Comparison of ENCODE assay signal across 15 mouse cellular contexts in genomic region chr1:132537736-132538135, GRCm38 (mm10). TPM values are rescaled to one million over a fixed set of nuclear protein-coding genes. Genes with fewer than 3 reads are reported as not detected.
A peak's percentile ranks its signal among the peaks of the same experiment; 100 is the strongest.
DNase-seq lines count a peak whose midpoint lies in the region; ATAC-seq and TF ChIP-seq lines count a peak whose summit lies in the region.
"Had no signal": no experiment of that assay in that cellular context is flagged by ENCODE, and none has a peak within 500 bp of the region (broad histone marks: within the 10 kb centered on the region; RNA-seq: fewer than 3 reads in every experiment).

No protein-coding gene starts in this region.

- DNase-seq in frontal cortex, postnatal 10 days (ENCODE audit: low spot score in 2 of 2) = no peak
- DNase-seq in lung, embryonic 14.5 days = no peak
- no peak for DNase-seq in lung, postnatal 36 days
- DNase-seq in cerebellum, adult 2 months = peak; percentile 88 to 94
- DNase-seq in limb, embryonic 10.5 days (ENCODE audit: low spot score) = peak; percentile 23
- no peak for DNase-seq in testis, postnatal 14 days (ENCODE audit: low spot score)
- DNase-seq in lung, postnatal 10 days = no peak
- DNase-seq: adrenal gland, postnatal 14 days; kidney, postnatal 10 days; retina, postnatal 1 day had no signal

- H3K27ac ChIP-seq in lung, embryonic 14.5 days (ENCODE audit: low read depth) = peak overlapping the region; percentile 48; the same call in 1 of the 2 replicates
- H3K27ac ChIP-seq in cerebellum, adult 2 months (ENCODE audit: insufficient read depth, low read length) = peak overlapping the region; percentile 91
- H3K27ac ChIP-seq in limb, embryonic 10.5 days = no peak overlapping the region
- H3K27ac ChIP-seq: liver, embryonic 15.5 days; macrophage had no signal

- TF ChIP-seq POLR2A in cerebellum, adult 2 months (IDR thresholded peaks at IDR 0.05; ENCODE audit: borderline replicate concordance, insufficient read depth, low read length) = peak; percentile 23; the same call in 1 of the 2 replicates

- 77% methylated on average over 5 of the region's 5 CpGs for WGBS in lung, embryonic 14.5 days
- WGBS in cerebellum, adult 2 months = 16% methylated on average over 5 of the region's 5 CpGs
- 72% methylated on average over 5 of the region's 5 CpGs for WGBS in limb, embryonic 10.5 days

- H3K36me3 ChIP-seq in lung, embryonic 14.5 days (ENCODE audit: insufficient read depth) = no peaks in the 10 kb centered on the region
- no peaks in the 10 kb centered on the region for H3K36me3 ChIP-seq in limb, embryonic 10.5 days
- H3K36me3 ChIP-seq: liver, embryonic 15.5 days had no signal

- peaks cover 18% of the 10 kb centered on the region; the same call in 1 of the 2 replicates for H3K4me1 ChIP-seq in lung, embryonic 14.5 days (ENCODE audit: insufficient read depth)
- H3K4me1 ChIP-seq in cerebellum, adult 2 months (ENCODE audit: control insufficient read depth, insufficient read depth, low read length) = peaks cover 59% of the 10 kb centered on the region
- H3K4me1 ChIP-seq in limb, embryonic 10.5 days = peaks cover 53% of the 10 kb centered on the region
- H3K4me1 ChIP-seq: liver, embryonic 15.5 days had no signal

- 0 out of 2 replicates have a peak, but pooled peaks have one; percentile 21 for ATAC-seq in frontal cortex, adult (ENCODE audit: low TSS enrichment)
- no peak for ATAC-seq in lung, embryonic 14.5 days (ENCODE audit: insufficient read depth)
- ATAC-seq: inflammation-experienced regulatory T-cells, adult 6 months had no signal

- H3K9ac ChIP-seq in lung, embryonic 14.5 days = no peak overlapping the region
- H3K9ac ChIP-seq: liver, embryonic 15.5 days had no signal

- peaks cover 31% of the 10 kb centered on the region for H3K27me3 ChIP-seq in lung, embryonic 14.5 days (ENCODE audit: insufficient read depth, low read length)
- H3K27me3 ChIP-seq in cerebellum, adult 2 months (ENCODE audit: control insufficient read depth, insufficient read depth, low read length) = no peaks in the 10 kb centered on the region
- H3K27me3 ChIP-seq in limb, embryonic 10.5 days (ENCODE audit: low read depth, poor library complexity, severe bottlenecking) = peaks cover 94% of the 10 kb centered on the region

- no peak overlapping the region for H3K4me2 ChIP-seq in lung, embryonic 14.5 days
- H3K4me2 ChIP-seq: liver, embryonic 15.5 days had no signal

- H3K4me3 ChIP-seq in lung, embryonic 14.5 days (ENCODE audit: low read depth, low read length) = no peak overlapping the region
- peak overlapping the region; percentile 20 for H3K4me3 ChIP-seq in cerebellum, adult 2 months (replicated peaks; ENCODE audit: insufficient read depth, low read depth, low read length)
- H3K4me3 ChIP-seq in limb, embryonic 10.5 days = no peak overlapping the region
- H3K4me3 ChIP-seq: liver, embryonic 15.5 days; myocyte had no signal

- TF ChIP-seq CTCF in lung, embryonic 14.5 days (IDR thresholded peaks at IDR 0.05; ENCODE audit: low read depth) = no peak
- TF ChIP-seq CTCF in cerebellum, adult 2 months (IDR thresholded peaks at IDR 0.05; ENCODE audit: borderline replicate concordance, insufficient read depth, low read depth, low read length) = no peak

- H3K9me3 ChIP-seq in lung, embryonic 14.5 days (ENCODE audit: low read depth, low read length) = no peaks in the 10 kb centered on the region
- H3K9me3 ChIP-seq in limb, embryonic 10.5 days (replicated peaks) = no peaks in the 10 kb centered on the region
- H3K9me3 ChIP-seq: liver, embryonic 15.5 days had no signal

RNA-seq across cellular contexts. Expression of gene Cntn2, which starts 5.3 kb away (rescaled TPM):
- 0.65 and 0.72 TPM in 2 replicates for polyA plus RNA-seq in lung, embryonic 14.5 days (2014; fragmentation: Nextera tagmentation; extraction: Ambion mirVana)
- 165 and 168 TPM in 2 replicates for polyA plus RNA-seq in cerebellum, adult 2 months (2012; rRNA removed)
- polyA plus RNA-seq in limb, embryonic 10.5 days (2016; fragmentation: Nextera tagmentation; extraction: Ambion mirVana) = 0.94 and 1.3 TPM in 2 replicates
- polyA plus RNA-seq: inflammation-experienced regulatory T-cells, adult 6 months; macrophage; myocyte had no signal

RNA-seq across cellular contexts. Expression of gene Tmem81, which starts 31.7 kb away (rescaled TPM):
- polyA plus RNA-seq in lung, embryonic 14.5 days (2014; fragmentation: Nextera tagmentation; extraction: Ambion mirVana) = 1.3 and 2.7 TPM in 2 replicates
- polyA plus RNA-seq in cerebellum, adult 2 months (2012; rRNA removed) = 5.3 and 6.1 TPM in 2 replicates
- 1.5 and 1.7 TPM in 2 replicates for polyA plus RNA-seq in limb, embryonic 10.5 days (2016; fragmentation: Nextera tagmentation; extraction: Ambion mirVana)

Comparison
In these comparisons a context has a peak if more than half of its experiments do, and no peak if none do; other contexts are left out.
1. DNase-seq: peak in cerebellum, adult 2 months (2 of 2) and limb, embryonic 10.5 days (single experiment); none in frontal cortex, postnatal 10 days (0 of 2), lung, embryonic 14.5 days (single experiment), lung, postnatal 36 days (single experiment), testis, postnatal 14 days (single experiment) and lung, postnatal 10 days (single experiment).
2. RNA of gene Cntn2, which starts 5.3 kb away (polyA plus RNA-seq): 165 to 168 TPM in cerebellum, adult 2 months; 0.94 to 1.3 TPM in limb, embryonic 10.5 days and 0.65 to 0.72 TPM in lung, embryonic 14.5 days; every median in the first group is over 10 times any median in the second.